7 mouse cellular contexts compared by ENCODE assay signal in genomic region chr12:72085024-72085328, GRCm38 (mm10). TPM values are rescaled to one million over a fixed set of nuclear protein-coding genes. Genes with fewer than 3 reads are reported as not detected.
DNase-seq lines count a peak whose midpoint lies in the region; ATAC-seq lines count a peak whose summit lies in the region.

No protein-coding gene starts in this region.

- H3K27me3 ChIP-seq in lung, embryonic 16.5 days (ENCODE audit: control insufficient read depth, insufficient read depth, low read depth, low read length), result no peaks in the 10 kb centered on the region
- H3K27me3 ChIP-seq in limb, embryonic 15.5 days, result no peaks in the 10 kb centered on the region
- no peaks in the 10 kb centered on the region for H3K27me3 ChIP-seq in stomach, embryonic 15.5 days (replicated peaks)

- peak overlapping the region; percentile 83 for H3K27ac ChIP-seq in lung, embryonic 16.5 days (ENCODE audit: low read length)
- H3K27ac ChIP-seq in limb, embryonic 15.5 days, result peak overlapping the region; percentile 82
- peak overlapping the region; percentile 80 for H3K27ac ChIP-seq in stomach, embryonic 15.5 days

- peak; percentile 39; the same call in 1 of the 2 replicates for ATAC-seq in lung, embryonic 16.5 days (ENCODE audit: low read depth)
- peak; percentile 25 for ATAC-seq in erythroid progenitor cell, adult 5-6 weeks (replicated peaks; ENCODE audit: low FRiP score, poor library complexity, severe bottlenecking)
- ATAC-seq in limb, embryonic 15.5 days (ENCODE audit: insufficient number of reproducible peaks, low FRiP score, low TSS enrichment, low read depth), result no peak
- ATAC-seq in stomach, embryonic 15.5 days (ENCODE audit: insufficient read depth, low FRiP score, low read depth), result no peak; the same call in 1 of the 2 replicates

- peak overlapping the region; percentile 90 for H3K4me3 ChIP-seq in lung, embryonic 16.5 days (ENCODE audit: low read length)
- peak overlapping the region; percentile 80 for H3K4me3 ChIP-seq in limb, embryonic 15.5 days
- peak overlapping the region; percentile 73 for H3K4me3 ChIP-seq in stomach, embryonic 15.5 days (replicated peaks)

- no peaks in the 10 kb centered on the region for H3K9me3 ChIP-seq in lung, embryonic 16.5 days (ENCODE audit: control insufficient read depth, low read length)
- H3K9me3 ChIP-seq in limb, embryonic 15.5 days, result no peaks in the 10 kb centered on the region
- no peaks in the 10 kb centered on the region for H3K9me3 ChIP-seq in stomach, embryonic 15.5 days

- no peak for DNase-seq in lung, postnatal 36 days
- no peak for DNase-seq in layer of hippocampus, postnatal 10 days (ENCODE audit: low spot score in 2 of 2)
- DNase-seq in right cerebral cortex, adult 2 months (ENCODE audit: low spot score in 2 of 2), result no peak

- peak overlapping the region; percentile 83 for H3K9ac ChIP-seq in lung, embryonic 16.5 days (ENCODE audit: low read length)
- peak overlapping the region; percentile 44 for H3K9ac ChIP-seq in limb, embryonic 15.5 days
- H3K9ac ChIP-seq in stomach, embryonic 15.5 days, result peak overlapping the region; percentile 37

- H3K4me1 ChIP-seq in lung, embryonic 16.5 days (replicated peaks; ENCODE audit: control insufficient read depth, insufficient read depth, low read length), result peaks cover 24% of the 10 kb centered on the region
- peaks cover 34% of the 10 kb centered on the region for H3K4me1 ChIP-seq in limb, embryonic 15.5 days
- 0 out of 2 replicates have a peak, but pooled peaks cover 3% of the 10 kb centered on the region for H3K4me1 ChIP-seq in stomach, embryonic 15.5 days

- under 1% methylated on average over 31 of the region's 31 CpGs for WGBS in lung, embryonic 16.5 days
- under 1% methylated on average over 31 of the region's 31 CpGs for WGBS in limb, embryonic 15.5 days
- WGBS in stomach, embryonic 15.5 days, result under 1% methylated on average over 31 of the region's 31 CpGs

- H3K4me2 ChIP-seq in lung, embryonic 16.5 days (ENCODE audit: low read depth, low read length), result peak overlapping the region; percentile 92
- H3K4me2 ChIP-seq in limb, embryonic 15.5 days, result peak overlapping the region; percentile 92
- H3K4me2 ChIP-seq in stomach, embryonic 15.5 days, result peak overlapping the region; percentile 83

- no peaks in the 10 kb centered on the region for H3K36me3 ChIP-seq in lung, embryonic 16.5 days (ENCODE audit: control insufficient read depth, insufficient read depth, low read length)
- 0 out of 2 replicates have a peak, but pooled peaks cover 2% of the 10 kb centered on the region for H3K36me3 ChIP-seq in limb, embryonic 15.5 days
- H3K36me3 ChIP-seq in stomach, embryonic 15.5 days, result no peaks in the 10 kb centered on the region

RNA-seq across cellular contexts. Expression of gene L3hypdh, which starts 0.3 kb away (rescaled TPM):
- 19.8 and 22.0 TPM in 2 replicates for polyA plus RNA-seq in lung, embryonic 16.5 days (2015; fragmentation: Nextera tagmentation; extraction: Ambion mirVana)
- not detected in 2 replicates for total RNA-seq in erythroid progenitor cell, adult 5-6 weeks (2015; ENCODE audit: low replicate concordance)
- 0.77 TPM in 1 of 2 replicates, not detected in the other for total RNA-seq in erythroid progenitor cell, adult 5-6 weeks (2017; ENCODE audit: low replicate concordance)
- polyA plus RNA-seq in limb, embryonic 15.5 days (2015; fragmentation: Nextera tagmentation; extraction: Ambion mirVana), result 19.6 and 19.9 TPM in 2 replicates
- 15.8 and 16.4 TPM in 2 replicates for polyA plus RNA-seq in stomach, embryonic 15.5 days (2015; fragmentation: Nextera tagmentation; extraction: Ambion mirVana)
- 1 to 10 TPM; 5.0 to 5.4 TPM for total RNA-seq in layer of hippocampus, postnatal 10 days (2021)

RNA-seq across cellular contexts. Expression of gene Jkamp, which starts 0.4 kb away (rescaled TPM):
- 65.0 and 71.4 TPM in 2 replicates for polyA plus RNA-seq in lung, embryonic 16.5 days (2015; fragmentation: Nextera tagmentation; extraction: Ambion mirVana)
- 2.9 and 13.0 TPM in 2 replicates for total RNA-seq in erythroid progenitor cell, adult 5-6 weeks (2015; ENCODE audit: low replicate concordance)
- 0.90 and 6.1 TPM in 2 replicates for total RNA-seq in erythroid progenitor cell, adult 5-6 weeks (2017; ENCODE audit: low replicate concordance)
- 74.5 and 74.7 TPM in 2 replicates for polyA plus RNA-seq in limb, embryonic 15.5 days (2015; fragmentation: Nextera tagmentation; extraction: Ambion mirVana)
- 61.9 and 71.8 TPM in 2 replicates for polyA plus RNA-seq in stomach, embryonic 15.5 days (2015; fragmentation: Nextera tagmentation; extraction: Ambion mirVana)
- 10 to 100 TPM; 48.3 to 51.2 TPM for total RNA-seq in layer of hippocampus, postnatal 10 days (2021)

RNA-seq across cellular contexts. Expression of gene Gpr135, which starts 14.1 kb away (rescaled TPM):
- polyA plus RNA-seq in lung, embryonic 16.5 days (2015; fragmentation: Nextera tagmentation; extraction: Ambion mirVana), result 0.34 and 0.46 TPM in 2 replicates
- total RNA-seq in erythroid progenitor cell, adult 5-6 weeks (2015; ENCODE audit: low replicate concordance), result not detected in 2 replicates
- total RNA-seq in erythroid progenitor cell, adult 5-6 weeks (2017; ENCODE audit: low replicate concordance), result not detected in 2 replicates
- polyA plus RNA-seq in limb, embryonic 15.5 days (2015; fragmentation: Nextera tagmentation; extraction: Ambion mirVana), result 0.76 and 0.87 TPM in 2 replicates
- polyA plus RNA-seq in stomach, embryonic 15.5 days (2015; fragmentation: Nextera tagmentation; extraction: Ambion mirVana), result 0.54 and 0.77 TPM in 2 replicates
- 10 to 100 TPM; 13.8 to 14.6 TPM for total RNA-seq in layer of hippocampus, postnatal 10 days (2021)

Comparison
In these comparisons a context has a peak if more than half of its experiments do, and no peak if none do; other contexts are left out.
1. ATAC-seq: peak in lung, embryonic 16.5 days (single experiment) and erythroid progenitor cell, adult 5-6 weeks (single experiment); none in limb, embryonic 15.5 days (single experiment) and stomach, embryonic 15.5 days (single experiment).
2. Peak in every context shown above with its lines, with median percentiles within 50 percentile points of each other: H3K27ac ChIP-seq, H3K4me2 ChIP-seq, H3K4me3 ChIP-seq and H3K9ac ChIP-seq.